Mouse (Mus musculus) myocyte (in vitro differentiated cells): Measurements from ENCODE around the gene Rnpepl1.
A peak's percentile ranks its signal among the peaks of the same experiment; 100 is the strongest.

ENCODE experiments used
- CEBPB ChIP-seq: IDR thresholded peaks from 2 replicates; pipeline ENCODE4 v1.6.1; 2011; ENCODE audit warnings: mild to moderate bottlenecking, moderate library complexity; ENCODE audit not compliant: poor library complexity, insufficient read depth, severe bottlenecking
- E2F4 ChIP-seq: IDR thresholded peaks from one replicate; pipeline ENCODE4 v1.6.1; 2011; ENCODE audit warnings: mild to moderate bottlenecking, control low read depth, moderate library complexity; ENCODE audit not compliant: insufficient read depth
- MAX ChIP-seq: IDR thresholded peaks from one replicate; pipeline ENCODE4 v1.6.1; 2011; ENCODE audit warnings: low read depth, mild to moderate bottlenecking, control low read depth
- MYOD1 ChIP-seq, 3 experiments: IDR thresholded peaks; one replicate each; pipeline ENCODE4 v1.6.1; 2011; ENCODE audit warnings: control low read depth in 2 of 3, low read depth in 2 of 3, mild to moderate bottlenecking in 2 of 3, moderate library complexity in 1 of 3; ENCODE audit not compliant: insufficient read length in 2 of 3, control insufficient read depth in 1 of 3
- MYOG ChIP-seq, 3 experiments: IDR thresholded peaks; one replicate each; pipeline ENCODE4 v1.6.1; 2011; ENCODE audit warnings: control low read depth in 2 of 3, low read depth in 2 of 3, mild to moderate bottlenecking in 2 of 3; ENCODE audit not compliant: insufficient read length in 2 of 3, control insufficient read depth in 1 of 3, insufficient read depth in 1 of 3
- POLR2A ChIP-seq: IDR thresholded peaks from one replicate; pipeline ENCODE4 v1.6.1; 2011; ENCODE audit warnings: low read depth, mild to moderate bottlenecking, control low read depth, moderate library complexity; ENCODE audit not compliant: insufficient read length
- POLR2AphosphoS2 ChIP-seq: IDR thresholded peaks from one replicate; pipeline ENCODE4 v1.6.1; 2011; ENCODE audit warnings: low read depth, control low read depth; ENCODE audit not compliant: insufficient read length
- REST ChIP-seq: IDR thresholded peaks from one replicate; pipeline ENCODE4 v1.6.1; 2011; ENCODE audit warnings: mild to moderate bottlenecking, control low read depth, moderate library complexity; ENCODE audit not compliant: insufficient read depth, insufficient read length
- TCF12 ChIP-seq: IDR thresholded peaks from one replicate; pipeline ENCODE4 v1.6.1; 2011; ENCODE audit warnings: mild to moderate bottlenecking, control low read depth; ENCODE audit not compliant: poor library complexity, insufficient read depth, severe bottlenecking
- TCF3 ChIP-seq: IDR thresholded peaks from one replicate; pipeline ENCODE4 v1.6.1; 2011; ENCODE audit warnings: low read depth, control low read depth; ENCODE audit not compliant: insufficient read length
- USF1 ChIP-seq: IDR thresholded peaks from one replicate; pipeline ENCODE4 v1.6.1; 2011; ENCODE audit warnings: low read depth, mild to moderate bottlenecking, control low read depth, moderate library complexity

DNA sequence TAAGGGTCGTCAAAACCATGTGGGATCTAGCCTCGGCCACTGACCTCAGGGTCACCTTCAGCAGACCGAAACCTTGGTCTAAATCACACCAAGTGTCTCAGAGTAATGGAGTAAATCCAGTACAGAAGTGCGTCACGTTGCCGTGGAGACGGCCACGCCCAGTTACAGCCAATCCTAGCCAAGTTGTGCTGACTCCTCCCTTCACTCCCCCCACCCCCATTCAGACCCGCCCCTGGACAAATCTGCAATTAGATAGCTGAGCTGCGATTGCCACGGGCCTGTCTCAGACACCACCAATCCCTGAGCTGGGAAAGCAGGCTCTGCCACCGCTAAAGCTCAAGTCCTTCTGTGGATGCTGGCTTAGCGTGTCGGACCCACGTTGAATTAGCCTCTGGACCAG lies 7.8 kb upstream of the Rnpepl1 start, which contains the start of gene Ankmy1:
- no peak for TF ChIP-seq MYOG (IDR thresholded peaks at IDR 0.05; ENCODE audit: control insufficient read depth in 1 of 3, insufficient read depth in 1 of 3, insufficient read length in 2 of 3, low read depth in 2 of 3)
- no peak for TF ChIP-seq USF1
- peak; percentile 52 for TF ChIP-seq POLR2A
- no peak for TF ChIP-seq MYOD1 (IDR thresholded peaks at IDR 0.05; ENCODE audit: control insufficient read depth in 1 of 3, insufficient read length in 2 of 3, low read depth in 2 of 3)
- TF ChIP-seq POLR2AphosphoS2, result no peak
- TF ChIP-seq E2F4, result no peak
- no peak for TF ChIP-seq TCF12
- no peak for TF ChIP-seq MAX
- no peak for TF ChIP-seq CEBPB
- TF ChIP-seq REST, result no peak
- TF ChIP-seq TCF3, result no peak
